Mouse (Mus musculus) layer of hippocampus, adult 18-20 months (tissue): ENCODE results near the gene Fbxl18. TPM values are rescaled to one million over a fixed set of nuclear protein-coding genes. Genes with fewer than 3 reads are reported as not detected.
"Not testable (repeated sequence)": the region's sequence is repeated elsewhere in the genome, so short reads cannot be mapped to it uniquely, and the experiment has no call there.

Experiments
- DNase-seq, 2 experiments: peaks; one replicate each; pipeline ENCODE4 v3.0.0; 2022; ENCODE audit warnings: low spot score in 2 of 2
- total RNA-seq, 2 experiments: library from RNA; stranded (reverse); gene quantifications; 2 replicates each; pipeline ENCODE4 v1.2.3; 2021

The Fbxl18 gene
- total RNA-seq, 2 experiments from 2014 or later: 33.9 to 37.6 TPM

- DNase-seq: no peak
Observed at GRCm38 (mm10) chr5:142900651-142901050, 5.4 kb upstream of the Fbxl18 start.

- DNase-seq: no peak
Observed at GRCm38 (mm10) chr5:142899932-142900533, 4.8 kb upstream of the Fbxl18 start.

GRCm38 (mm10) chr5:142899057-142899601, 3.9 kb upstream of the Fbxl18 start:
- DNase-seq: peak in 1 of 2 experiments; percentile 86

GRCm38 (mm10) chr5:142898316-142898715, 3.1 kb upstream of the Fbxl18 start:
- DNase-seq: no peak

- DNase-seq: no peak
Observed at GRCm38 (mm10) chr5:142897568-142898248, 2.5 kb upstream of the Fbxl18 start.

- DNase-seq: no peak
Observed at GRCm38 (mm10) chr5:142896713-142897112, 1.5 kb upstream of the Fbxl18 start.

GRCm38 (mm10) chr5:142896192-142896591, 971 bp upstream of the Fbxl18 start:
- no peak for DNase-seq

- no peak for DNase-seq
Observed at GRCm38 (mm10) chr5:142891396-142891795, 3.8 kb downstream of the Fbxl18 start.

GRCm38 (mm10) chr5:142887533-142887932, 7.7 kb downstream of the Fbxl18 start:
- DNase-seq: not testable (repeated sequence)

GRCm38 (mm10) chr5:142886761-142887160, 8.5 kb downstream of the Fbxl18 start:
- DNase-seq: no peak

- no peak for DNase-seq
Observed at GRCm38 (mm10) chr5:142886181-142886580, 9.0 kb downstream of the Fbxl18 start.

- DNase-seq: no peak
Observed at GRCm38 (mm10) chr5:142882471-142882870, 12.8 kb downstream of the Fbxl18 start.

- DNase-seq: no peak
Observed at GRCm38 (mm10) chr5:142881936-142882335, 13.3 kb downstream of the Fbxl18 start.

GRCm38 (mm10) chr5:142880806-142881516, 14.3 kb downstream of the Fbxl18 start:
- DNase-seq: no peak

- peak; percentile 74 to 93 for DNase-seq
Observed at GRCm38 (mm10) chr5:142880246-142880645, 15.0 kb downstream of the Fbxl18 start.

GRCm38 (mm10) chr5:142879318-142880175, 15.7 kb downstream of the Fbxl18 start:
- DNase-seq: peak; percentile 82 to 94

- DNase-seq: peak in 1 of 2 experiments; percentile 64
Observed at GRCm38 (mm10) chr5:142878570-142878969, 16.7 kb downstream of the Fbxl18 start.

GRCm38 (mm10) chr5:142877337-142878280, 17.6 kb downstream of the Fbxl18 start:
- peak; percentile 83 to 91 for DNase-seq

GRCm38 (mm10) chr5:142876896-142877295, 18.3 kb downstream of the Fbxl18 start:
- DNase-seq: no peak

GRCm38 (mm10) chr5:142875513-142875905, 19.7 kb downstream of the Fbxl18 start:
- no peak for DNase-seq
